Mouse (Mus musculus): Measurements from ENCODE around the gene Hpse2.
"Not testable (repeated sequence)": the region's sequence is repeated elsewhere in the genome, so short reads cannot be mapped to it uniquely, and the experiment has no call there.

The Hpse2 gene

DNA sequence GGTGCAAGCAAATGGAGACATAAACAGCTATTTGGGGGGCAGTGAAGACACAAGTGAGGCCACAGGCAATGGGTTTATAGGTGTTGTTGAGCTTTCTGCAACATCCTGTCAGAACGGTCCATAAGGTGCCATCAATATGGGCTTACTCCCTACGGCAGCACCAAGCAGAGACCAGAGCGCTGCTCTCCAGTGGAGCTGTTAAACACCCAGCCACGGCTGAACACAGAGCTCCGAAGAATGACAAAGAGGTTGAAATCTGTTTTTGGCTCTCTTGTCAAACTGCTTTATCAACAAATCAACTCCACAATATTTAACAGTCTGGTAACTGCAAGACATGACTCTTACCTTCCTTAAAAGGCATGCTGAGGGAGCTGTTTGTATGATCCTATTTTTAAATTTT is 537.7 kb downstream of the Hpse2 start:
- in situ Hi-C loops (cut with MboI): no loop called here

DNA sequence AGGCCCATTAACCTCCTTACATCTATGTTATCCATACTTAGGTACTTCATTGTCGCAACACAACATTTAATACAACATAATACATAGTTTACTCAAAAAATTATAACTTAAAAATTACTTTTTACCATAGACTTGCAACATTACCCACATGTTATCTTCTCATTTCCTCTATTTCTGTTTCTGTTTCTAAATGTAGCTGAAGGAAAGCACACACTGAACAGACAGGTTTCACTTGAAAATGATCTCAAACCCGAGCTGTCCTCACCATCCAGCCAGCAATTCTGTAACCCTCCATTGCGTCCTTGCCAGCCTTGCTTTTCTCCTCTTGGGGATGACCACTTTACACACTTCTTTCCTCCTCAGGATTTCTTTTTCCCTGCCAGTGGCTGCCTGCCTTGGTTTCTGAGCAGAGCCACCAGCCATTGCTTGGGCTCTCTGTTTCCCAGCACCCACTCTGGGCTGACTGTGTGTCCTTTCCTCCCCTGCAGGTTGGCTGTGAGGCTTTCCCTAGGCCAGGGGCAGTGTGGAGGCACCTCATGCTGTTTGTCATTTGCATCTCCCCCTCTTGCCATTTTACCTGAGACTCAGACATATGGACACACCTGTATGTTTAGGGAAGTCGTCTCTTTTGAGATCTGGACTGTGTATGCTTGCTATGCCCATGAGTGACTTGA is 548.4 kb downstream of the Hpse2 start:
- in situ Hi-C loops (cut with MboI): no loop called here

DNA sequence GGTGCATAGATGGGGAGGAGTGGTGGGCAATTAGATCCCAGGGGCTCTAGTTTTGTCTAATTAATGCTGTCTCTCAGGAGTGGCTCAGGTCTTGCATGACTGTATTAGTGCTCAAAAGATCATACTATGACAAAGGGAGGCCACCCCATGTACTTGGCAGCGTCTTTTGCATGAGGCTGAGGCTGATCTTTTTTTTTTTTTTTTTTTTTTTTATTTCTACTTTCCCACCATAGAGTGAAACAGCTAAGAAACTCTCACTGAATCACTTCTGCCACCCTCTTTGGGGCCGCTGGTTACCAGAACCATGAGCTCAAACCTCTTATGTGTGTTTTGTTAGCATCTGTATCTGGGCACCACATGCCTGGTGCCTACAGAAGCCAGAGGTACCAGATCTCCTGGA is 549.0 kb downstream of the Hpse2 start:
- in situ Hi-C loops (cut with MboI): no loop called here

DNA sequence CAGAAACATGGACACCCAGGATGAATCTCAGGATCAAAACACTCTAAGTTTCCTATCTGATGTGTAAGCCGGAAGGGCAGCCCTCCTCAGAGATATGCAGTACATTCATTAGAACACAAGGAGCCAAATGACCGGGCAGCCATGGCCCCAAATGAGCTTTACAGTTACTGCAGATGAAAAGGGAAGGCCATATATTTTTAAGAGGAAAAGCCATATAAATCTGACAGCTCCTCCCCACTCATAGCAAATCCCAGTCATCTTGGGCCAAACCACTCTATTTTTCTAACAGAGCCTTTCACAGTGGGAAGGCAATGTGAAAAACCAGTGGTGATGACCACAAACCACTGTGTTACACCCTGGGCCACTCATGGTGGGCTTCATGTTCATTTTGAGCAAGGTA is 549.9 kb downstream of the Hpse2 start:
- in situ Hi-C loops (cut with MboI): no loop called here

DNA sequence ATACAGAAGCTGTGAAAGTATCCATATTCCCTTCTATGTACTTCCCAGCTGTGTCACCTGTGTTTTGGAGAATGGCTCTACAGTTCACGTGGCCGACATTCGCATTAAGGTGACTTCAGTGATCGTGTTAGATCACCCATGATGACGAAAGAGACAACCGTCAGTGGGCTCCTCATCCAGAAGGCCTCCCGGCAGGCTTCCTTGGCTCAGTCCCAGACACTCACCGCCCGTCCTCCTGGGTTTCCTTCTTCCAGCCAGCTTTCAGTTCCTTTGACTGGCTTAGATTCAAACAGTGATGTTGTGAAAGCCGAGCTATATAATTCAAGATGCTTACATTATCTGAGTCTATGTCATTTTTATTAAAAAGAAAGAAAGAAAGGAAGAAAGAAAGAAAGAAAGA is 550.6 kb downstream of the Hpse2 start:
- in situ Hi-C loops (cut with MboI): no loop called here

DNA sequence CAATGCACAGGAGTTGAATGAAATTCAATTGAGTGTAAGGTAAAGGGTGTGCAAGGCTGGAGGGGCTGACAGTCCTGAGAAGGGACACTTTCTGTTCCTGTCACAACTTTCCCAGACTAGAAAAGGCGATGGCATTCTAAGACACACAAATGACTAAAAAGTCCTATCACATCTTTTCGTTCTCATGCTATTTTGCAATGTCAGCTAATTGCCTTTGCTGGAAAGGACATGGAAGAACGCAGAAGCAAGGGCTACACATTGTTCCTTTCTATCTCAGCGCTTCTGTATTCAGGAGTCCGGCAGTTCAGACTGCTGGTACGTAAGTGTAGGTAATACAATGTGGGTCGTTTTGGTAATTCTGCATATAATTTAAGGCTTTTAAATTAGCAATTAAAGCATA is 555.0 kb downstream of the Hpse2 start:
- in situ Hi-C loops (cut with MboI): no loop called here

DNA sequence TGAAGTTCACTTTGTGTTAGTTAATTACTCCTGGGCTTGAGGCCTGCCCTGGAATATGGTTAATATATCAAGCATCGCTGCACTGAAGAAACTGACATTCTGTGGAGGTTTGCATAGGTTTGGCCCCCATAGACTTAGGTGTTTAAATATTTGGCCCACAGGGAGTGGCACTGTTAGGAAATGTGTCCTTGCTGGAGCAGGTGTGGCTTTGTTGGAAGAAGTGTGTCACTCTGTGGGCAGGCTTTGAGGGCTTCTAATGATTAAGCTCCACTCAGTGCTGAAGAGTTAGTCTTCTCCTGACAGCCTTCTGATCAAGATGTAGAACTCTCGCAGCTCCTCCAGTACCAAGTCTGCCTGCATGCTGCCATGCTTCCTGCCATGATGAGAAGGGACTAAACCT is 555.9 kb downstream of the Hpse2 start:
- in situ Hi-C loops (cut with MboI): no loop called here

DNA sequence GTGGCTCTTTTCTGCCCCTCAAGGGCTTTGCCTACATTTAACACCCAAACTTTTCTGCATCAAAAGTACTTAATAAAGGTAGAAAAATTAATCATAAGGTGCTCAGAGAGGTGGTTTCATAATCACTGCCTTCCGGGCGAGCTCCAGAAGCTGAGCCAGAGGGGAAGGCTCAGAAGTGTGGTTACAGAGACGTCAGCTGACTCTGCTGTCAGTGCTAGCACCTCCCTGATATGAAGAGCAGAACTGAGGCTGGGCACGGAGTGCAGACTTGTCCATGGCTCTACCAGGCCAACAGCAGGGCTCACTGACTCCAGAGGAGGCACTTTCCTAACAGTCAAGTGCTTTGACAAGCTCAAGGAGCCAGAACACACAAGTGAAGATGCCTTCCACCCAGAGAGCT is 559.0 kb downstream of the Hpse2 start:
- in situ Hi-C loops (cut with MboI): no loop called here

DNA sequence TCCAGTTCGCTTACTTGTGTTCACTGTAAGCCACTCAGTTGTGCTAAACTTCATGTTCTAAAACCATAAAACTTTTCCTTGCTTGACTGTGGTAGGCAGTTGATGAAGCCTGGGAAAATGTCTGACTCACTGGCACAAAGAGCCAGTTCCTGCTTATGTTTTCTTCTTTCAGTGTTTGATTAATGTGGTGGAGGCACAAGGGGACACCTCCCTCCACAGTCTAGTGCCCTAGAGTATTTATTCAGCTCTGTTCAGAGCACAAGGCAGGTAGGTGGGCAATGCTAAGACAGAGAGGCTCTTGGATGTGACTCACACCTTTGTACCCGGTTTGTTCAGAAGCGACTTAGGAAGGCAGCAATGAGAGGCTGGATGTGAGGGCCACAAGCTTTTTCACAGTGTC is 560.3 kb downstream of the Hpse2 start:
- in situ Hi-C loops (cut with MboI): no loop called here

DNA sequence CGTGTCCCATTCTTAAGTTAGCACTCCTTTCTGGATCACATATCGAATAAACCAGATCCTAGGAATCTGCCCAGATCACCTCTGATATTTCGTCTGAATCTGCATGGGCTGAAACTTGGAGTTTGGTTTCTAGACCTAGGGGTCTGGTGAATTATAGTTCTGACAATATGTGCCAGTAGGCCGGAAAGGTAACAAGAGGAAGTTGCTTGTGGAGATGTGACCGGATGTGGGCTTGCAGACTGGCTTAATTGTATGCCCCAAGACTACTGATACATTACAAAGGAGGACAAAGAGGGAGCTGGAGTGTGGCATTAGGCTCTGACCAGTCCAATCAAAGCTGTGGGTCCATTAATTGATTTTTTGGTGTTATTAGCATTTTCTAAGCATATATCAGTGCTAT is 568.0 kb downstream of the Hpse2 start:
- in situ Hi-C loops (cut with MboI): no loop called here

DNA sequence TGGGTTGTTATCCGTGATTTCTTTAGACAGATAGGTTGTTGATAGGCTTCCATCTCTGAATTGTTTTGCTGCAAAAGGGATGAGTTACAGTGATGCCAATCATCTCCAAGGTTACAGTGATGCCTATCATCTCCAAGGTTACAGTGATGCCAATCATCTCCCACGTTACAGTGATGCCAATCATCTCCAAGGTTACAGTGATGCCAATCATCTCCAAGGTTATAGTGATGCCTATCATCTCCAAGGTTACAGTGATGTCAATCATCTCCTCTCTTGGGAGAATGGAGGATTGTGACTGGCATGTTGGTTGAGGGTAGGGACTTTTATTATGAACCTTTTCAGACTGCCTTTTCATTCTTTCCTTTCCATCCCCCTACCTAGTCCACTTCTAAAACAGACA is 570.4 kb downstream of the Hpse2 start:
- in situ Hi-C loops (cut with MboI): no loop called here

DNA sequence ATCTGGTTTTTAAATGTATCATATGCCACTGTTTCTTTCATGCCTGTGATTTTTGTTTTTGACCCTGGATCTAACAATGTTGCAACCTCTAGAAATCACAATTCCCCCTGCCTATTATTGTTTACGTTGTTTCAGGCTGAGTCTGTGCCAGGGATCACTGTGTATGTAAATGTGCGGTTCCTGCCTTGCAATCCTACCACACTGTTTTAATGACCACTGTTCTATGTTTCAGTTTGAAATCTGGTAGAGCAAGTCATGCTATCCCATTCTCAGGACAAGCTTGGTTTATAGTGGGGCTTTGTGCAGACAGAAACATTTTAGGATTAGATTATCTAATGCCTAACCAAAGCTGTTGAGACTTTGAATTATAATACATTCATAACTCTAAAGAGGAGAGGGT is 571.9 kb downstream of the Hpse2 start:
- in situ Hi-C loops (cut with MboI): no loop called here

DNA sequence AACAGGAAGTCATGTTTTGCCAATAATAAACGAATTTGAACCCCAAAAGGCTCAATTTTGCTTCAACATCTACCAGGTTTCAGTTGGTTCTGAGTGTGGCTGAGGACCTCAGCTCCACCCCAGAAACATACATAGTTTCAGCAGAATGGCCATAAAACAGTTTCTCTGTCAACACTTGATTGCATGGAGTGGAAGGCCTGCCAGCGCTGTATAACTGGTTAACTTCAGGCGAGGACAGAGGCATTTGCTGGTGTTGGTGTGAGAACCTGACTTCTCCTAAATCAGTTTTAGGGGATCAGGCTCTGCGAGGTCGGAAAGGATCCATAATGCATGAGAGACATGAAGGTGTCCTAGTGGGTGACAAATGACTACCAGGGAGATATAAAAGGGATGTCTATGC is 578.0 kb downstream of the Hpse2 start:
- in situ Hi-C loops (cut with MboI): no loop called here

DNA sequence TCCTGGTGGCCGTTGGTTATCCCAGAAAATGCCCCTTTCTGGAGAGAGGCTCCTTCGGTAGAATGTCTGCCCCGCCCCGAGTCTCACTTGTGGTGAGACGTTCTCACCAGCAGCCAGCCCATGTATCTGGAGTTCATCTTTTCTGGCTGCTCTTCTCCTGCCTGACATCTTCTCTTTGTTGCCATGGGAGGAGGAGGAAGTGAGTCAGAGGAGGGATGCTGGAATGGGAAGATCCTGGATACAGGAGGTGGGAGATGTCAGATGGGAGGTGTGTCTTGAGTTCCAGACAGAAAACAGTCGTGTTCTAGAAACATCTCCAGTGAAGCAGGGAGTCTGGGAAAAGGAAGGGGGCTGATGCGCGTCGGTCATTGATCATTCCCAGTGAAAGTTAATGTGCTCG is 578.7 kb downstream of the Hpse2 start:
- in situ Hi-C loops (cut with MboI): no loop called here

DNA sequence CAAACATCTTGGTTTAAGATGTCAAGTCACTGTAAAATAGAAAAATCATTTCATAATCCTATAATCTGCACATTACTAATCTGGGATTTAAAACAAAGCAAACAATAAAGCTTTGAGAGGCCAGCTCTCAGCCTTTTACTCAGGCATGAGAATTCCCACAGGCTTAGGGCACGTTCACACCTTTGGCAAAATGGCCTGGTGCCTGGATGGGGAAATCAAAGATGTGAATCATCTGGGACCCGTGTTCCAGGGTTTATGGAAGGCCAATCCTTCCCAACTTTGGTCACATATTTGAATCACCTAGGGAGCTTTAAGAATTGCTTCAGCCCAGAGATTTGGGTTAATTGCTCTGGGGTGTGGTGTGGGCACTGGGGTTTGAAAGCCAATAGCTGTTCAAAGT is 590.3 kb downstream of the Hpse2 start:
- in situ Hi-C loops (cut with MboI): loop anchor here (10.0 kb wide), 1 partner anchor 587 kb away; the partner anchor contains the start of gene Hpse2

DNA sequence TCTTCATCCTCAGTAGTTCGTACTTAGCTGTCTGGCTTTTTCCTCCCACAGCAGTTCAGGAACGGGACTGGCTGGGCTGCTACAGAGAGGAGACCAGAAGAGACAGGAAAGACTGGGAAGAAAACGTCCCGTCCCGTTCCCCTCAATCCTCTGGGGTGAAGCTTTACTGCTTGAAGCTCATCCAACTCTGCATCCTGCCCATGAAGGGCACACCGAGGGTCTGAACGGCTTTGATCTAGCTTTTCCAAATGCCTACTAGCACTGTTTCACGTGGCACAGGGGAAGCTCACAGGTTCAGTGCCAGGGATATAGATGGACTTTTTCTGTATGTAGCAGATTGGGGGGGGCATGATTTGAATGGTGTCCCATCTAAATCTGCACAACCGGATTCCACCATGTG is 592.4 kb downstream of the Hpse2 start:
- in situ Hi-C loops (cut with MboI): loop anchor here (10.0 kb wide), 1 partner anchor 589 kb away; the partner anchor contains the start of gene Hpse2

DNA sequence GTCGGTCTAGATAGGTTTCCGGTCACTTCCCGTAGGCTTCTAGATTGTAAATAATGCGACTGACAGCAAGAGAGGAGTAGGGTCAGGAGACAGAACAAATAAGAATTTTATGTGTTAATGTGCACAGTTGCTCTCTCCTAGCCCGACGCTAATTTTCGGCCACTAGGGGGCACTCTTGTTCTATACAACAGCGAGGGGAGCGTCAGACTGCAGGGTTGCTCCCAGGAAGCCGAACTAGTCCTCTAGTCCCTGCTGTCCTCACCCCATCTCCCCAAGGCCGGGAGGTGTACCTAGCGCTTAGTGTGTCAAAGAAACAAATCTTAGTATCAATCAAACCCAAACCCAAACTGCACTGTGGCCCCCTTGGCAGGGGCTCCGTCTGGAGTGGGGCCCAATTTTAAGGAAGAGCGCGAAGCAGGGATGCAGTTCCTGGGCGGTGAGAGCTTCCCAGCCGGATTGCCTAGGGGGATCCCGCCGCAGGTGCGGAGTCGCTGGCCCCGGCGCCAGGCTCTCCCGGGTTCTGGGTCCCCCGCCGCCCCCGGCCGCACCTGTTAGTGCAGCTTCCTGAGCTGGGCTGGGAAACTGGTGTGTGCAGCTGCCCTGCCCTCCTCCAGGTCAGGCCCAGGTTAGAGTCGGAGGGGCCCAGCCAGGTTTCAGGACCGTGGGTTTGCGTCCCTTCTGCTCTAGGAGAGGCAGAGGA is 593.1 kb downstream of the Hpse2 start:
- in situ Hi-C loops (cut with MboI): loop anchor here (10.0 kb wide), 1 partner anchor 590 kb away; the partner anchor contains the start of gene Hpse2

DNA sequence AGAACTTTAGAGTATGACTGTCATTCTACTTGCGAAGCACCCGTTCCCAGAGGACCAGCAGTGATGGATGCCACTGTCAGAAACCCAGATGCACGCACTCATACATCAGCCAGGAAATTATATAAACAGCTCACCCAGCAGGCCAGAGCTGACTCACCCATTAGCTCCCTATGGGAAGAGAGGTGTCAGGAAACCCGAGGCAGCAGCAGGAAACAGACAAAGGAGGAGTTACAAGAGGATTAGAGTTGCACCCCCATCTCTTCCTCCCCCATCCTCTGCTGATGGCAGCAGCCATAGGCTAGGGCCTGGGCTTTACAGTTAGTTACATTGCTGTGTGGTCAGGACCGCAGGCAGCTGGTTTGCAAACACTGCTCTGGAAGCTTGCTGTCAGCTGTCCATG is 599.8 kb downstream of the Hpse2 start:
- in situ Hi-C loops (cut with MboI): no loop called here

DNA sequence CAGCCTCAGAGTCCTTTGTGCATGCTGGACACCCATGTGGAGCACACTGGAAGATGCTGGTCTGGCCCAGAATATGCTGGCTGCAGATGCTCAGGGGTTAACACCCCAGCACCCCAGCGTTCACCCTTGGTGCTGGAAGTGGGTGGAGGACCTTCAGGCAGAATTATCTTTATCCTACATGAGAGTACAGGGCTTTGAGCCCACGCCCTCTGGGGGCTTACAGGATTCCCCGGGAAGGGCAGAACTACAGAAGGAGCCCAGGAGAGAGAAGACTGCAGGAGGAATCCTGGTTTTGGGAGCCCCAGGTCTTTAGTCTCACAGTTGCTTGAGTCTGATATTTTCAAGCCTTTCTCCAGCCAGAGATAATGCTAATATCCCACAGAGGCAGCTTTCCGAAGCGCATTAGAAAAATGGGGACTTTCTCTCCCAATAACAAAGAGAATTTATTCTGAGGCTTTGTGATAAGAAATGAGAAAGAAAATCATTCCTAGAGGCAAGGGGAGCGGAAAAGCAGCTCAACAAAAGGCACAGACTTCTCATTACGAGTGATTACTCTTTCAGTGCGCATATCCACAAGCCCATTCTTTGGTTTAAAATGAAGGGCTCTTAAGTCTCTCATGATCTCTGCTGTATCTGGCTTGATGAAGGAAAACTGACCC is 602.5 kb downstream of the Hpse2 start:
- in situ Hi-C loops (cut with MboI): no loop called here

DNA sequence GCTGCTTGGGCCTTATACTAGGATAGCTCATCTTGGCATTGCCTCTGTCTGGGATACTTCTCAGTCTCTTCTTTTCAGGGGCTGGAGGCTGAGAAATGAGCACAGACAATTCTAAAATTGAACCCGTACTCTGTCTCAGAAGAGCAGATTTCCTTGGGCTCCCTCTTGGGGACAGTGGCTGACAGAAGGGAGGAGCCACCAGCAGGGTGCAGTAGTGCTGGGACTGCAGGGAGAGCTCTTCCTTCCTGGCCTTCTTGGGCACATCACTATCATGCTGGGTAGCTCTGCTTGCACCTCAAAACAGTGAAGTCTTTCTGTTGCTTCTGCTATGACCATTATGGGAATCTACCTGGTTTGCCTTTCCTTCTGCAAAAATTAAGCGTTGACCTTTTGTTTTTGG is 603.0 kb downstream of the Hpse2 start:
- in situ Hi-C loops (cut with MboI): no loop called here

DNA sequence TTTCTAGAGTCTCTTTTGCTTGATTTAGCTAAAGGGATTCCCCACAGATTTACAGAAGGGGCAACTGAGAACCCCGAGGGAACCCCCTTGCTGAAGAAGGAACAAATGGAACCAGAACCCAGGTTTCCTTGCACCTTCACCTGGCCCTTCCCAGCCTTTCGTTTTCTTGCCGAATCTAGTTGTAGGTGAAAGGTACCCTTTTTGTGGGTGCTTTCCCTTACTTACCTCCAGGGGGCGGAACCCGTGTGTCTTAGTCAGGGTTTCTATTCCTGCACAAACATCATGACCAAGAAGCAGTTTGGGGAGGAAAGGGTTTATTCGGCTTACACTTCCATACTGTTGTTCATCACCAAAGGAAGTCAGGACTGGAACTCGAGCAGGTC is 608.0 kb downstream of the Hpse2 start:
- in situ Hi-C loops (cut with MboI): not testable (repeated sequence)

DNA sequence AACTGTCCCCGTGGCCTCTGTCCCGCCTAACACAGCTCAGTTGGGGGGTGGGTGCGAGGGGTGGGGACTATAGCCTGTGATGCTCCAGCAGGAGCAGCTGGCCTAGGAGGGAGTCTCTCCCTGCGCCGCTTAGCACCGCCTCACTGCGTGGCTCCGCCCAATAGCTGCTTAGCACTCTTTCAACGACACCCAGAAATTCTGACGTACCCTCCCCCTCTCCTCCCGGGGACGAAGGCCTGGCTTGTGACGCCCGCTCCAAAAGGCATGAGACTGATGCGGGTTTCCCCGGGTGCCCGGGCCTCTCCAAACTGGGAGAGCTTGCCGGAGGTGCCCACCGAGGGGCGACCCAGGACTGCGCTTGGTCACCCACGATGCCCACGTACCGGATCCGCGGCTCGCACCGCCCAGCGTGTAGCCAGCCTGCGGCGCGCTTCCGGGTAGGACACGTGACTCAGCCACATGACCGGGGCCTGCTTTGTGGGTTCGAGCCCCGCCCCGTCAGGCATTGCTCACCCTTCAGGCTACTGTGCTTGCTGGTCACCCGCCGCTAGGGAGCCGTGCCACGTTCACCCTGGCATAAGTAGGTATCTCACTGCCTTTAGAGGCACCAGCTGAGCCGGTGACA is 608.5 kb downstream of the Hpse2 start, which contains the start of gene Hps1:
TSS of gene Hps1 (minus strand) at position 448 of the 625 bp plus-strand sequence.
- in situ Hi-C loops (cut with MboI): no loop called here

DNA sequence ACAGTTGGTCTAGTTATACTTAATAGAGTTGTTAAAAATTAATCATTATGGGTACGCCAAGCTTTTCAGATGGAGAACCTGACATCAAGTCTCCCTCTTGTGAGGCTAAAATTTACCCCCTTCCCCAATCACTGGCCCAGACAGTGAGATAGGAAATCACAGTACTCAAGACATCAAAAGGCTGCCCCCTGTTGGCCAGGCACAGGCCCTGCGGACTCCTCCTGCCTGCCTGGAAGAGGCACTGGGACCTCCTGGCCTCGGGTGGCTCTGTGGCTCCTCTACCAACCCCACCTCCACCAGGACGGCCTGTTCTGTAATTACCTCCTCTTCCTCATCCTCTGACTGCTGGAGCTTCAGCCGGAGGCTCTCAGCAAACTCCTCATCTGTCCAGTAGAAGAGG is 610.4 kb downstream of the Hpse2 start:
- in situ Hi-C loops (cut with MboI): no loop called here

All from mature B cell (primary cell).